Mouse (Mus musculus) spleen, postnatal 4 days (tissue): Measurements from ENCODE around the gene Izumo1r.

Source experiments
- DNase-seq, 2 experiments: peaks; one replicate each; pipeline ENCODE4 v3.0.0; 2022; ENCODE audit warnings: low spot score in 2 of 2

Gene Izumo1r

GRCm38 (mm10) chr9:14903581-14904378 lies at the start of gene Izumo1r:
TSS of gene Izumo1r (minus strand) at chr9:14903949.
- peak; percentile 40 to 68 for DNase-seq

- DNase-seq = no peak
Measured at GRCm38 (mm10) chr9:14951072-14951471, 47.3 kb upstream of the Izumo1r start.

GRCm38 (mm10) chr9:14948843-14949242 lies 45.1 kb upstream of the Izumo1r start:
- no peak for DNase-seq

GRCm38 (mm10) chr9:14946677-14947076 lies 42.9 kb upstream of the Izumo1r start:
- DNase-seq = no peak

- DNase-seq = no peak
Measured at GRCm38 (mm10) chr9:14945919-14946318, 42.2 kb upstream of the Izumo1r start.

GRCm38 (mm10) chr9:14942143-14942720 lies 38.5 kb upstream of the Izumo1r start:
- DNase-seq = no peak

- no peak for DNase-seq
Measured at GRCm38 (mm10) chr9:14939610-14940009, 35.9 kb upstream of the Izumo1r start.

- no peak for DNase-seq
Measured at GRCm38 (mm10) chr9:14937308-14937707, 33.6 kb upstream of the Izumo1r start.

GRCm38 (mm10) chr9:14934851-14935250 lies 31.1 kb upstream of the Izumo1r start:
- DNase-seq = no peak

GRCm38 (mm10) chr9:14931943-14932342 lies 28.2 kb upstream of the Izumo1r start:
- no peak for DNase-seq

- no peak for DNase-seq
Measured at GRCm38 (mm10) chr9:14931211-14931610, 27.5 kb upstream of the Izumo1r start.

- no peak for DNase-seq
Measured at GRCm38 (mm10) chr9:14926593-14926992, 22.8 kb upstream of the Izumo1r start.

GRCm38 (mm10) chr9:14923625-14924024 lies 19.9 kb upstream of the Izumo1r start:
- no peak for DNase-seq

- DNase-seq = no peak
Measured at GRCm38 (mm10) chr9:14921971-14922560, 18.3 kb upstream of the Izumo1r start.

- DNase-seq = no peak
Measured at GRCm38 (mm10) chr9:14921254-14921653, 17.5 kb upstream of the Izumo1r start.

GRCm38 (mm10) chr9:14920608-14921007 lies 16.9 kb upstream of the Izumo1r start:
- DNase-seq = no peak

GRCm38 (mm10) chr9:14918825-14919668 lies 15.3 kb upstream of the Izumo1r start:
- DNase-seq = no peak

- DNase-seq = no peak
Measured at GRCm38 (mm10) chr9:14917661-14918060, 13.9 kb upstream of the Izumo1r start.

- no peak for DNase-seq
Measured at GRCm38 (mm10) chr9:14912037-14912436, 8.3 kb upstream of the Izumo1r start.

GRCm38 (mm10) chr9:14909981-14910380 lies 6.2 kb upstream of the Izumo1r start:
- no peak for DNase-seq

GRCm38 (mm10) chr9:14907816-14908415 lies 4.2 kb upstream of the Izumo1r start:
- DNase-seq = no peak

GRCm38 (mm10) chr9:14905956-14906355 lies 2.2 kb upstream of the Izumo1r start:
- no peak for DNase-seq
